Mouse (Mus musculus): ENCODE measurements at regions not wholly inside any gene's neighbourhood (a gene's known extent, or its start where the extent isn't known, plus 50 kb on each side); places are given as distances from the start of the nearest gene placed in this dataset.

GRCm38 (mm10) chr10:67663028-67663427 lies 114.3 kb upstream of the Ado start:
- no peak for TF ChIP-seq CTCF (IDR thresholded peaks at IDR 0.05; ENCODE audit: borderline replicate concordance, insufficient read depth, low read length)
- no peak for TF ChIP-seq POLR2A (IDR thresholded peaks at IDR 0.05; ENCODE audit: low read depth, low read length)

Measured in embryonic fibroblast, embryonic 13.5 days (primary cell).